Mouse (Mus musculus) Patski (cell line): ENCODE results near the gene Stau1. TPM values are rescaled to one million over a fixed set of nuclear protein-coding genes. Genes with fewer than 3 reads are reported as not detected.

Source experiments
- ATAC-seq: fragments of 100-300 bp; one replicate; pipeline ENCODE4 v1.8.0; 2021
- CTCF ChIA-PET: fragments of 350-600 bp; sonication (Branson Sonifier 250); formaldehyde crosslinking; loops from one replicate; lab custom pipeline; 2022; ENCODE audit warnings: inconsistent platforms; lab: Charles Lee
- POLR2A ChIA-PET: fragments of 350-600 bp; sonication (Branson Sonifier 250); formaldehyde crosslinking; loops from one replicate; lab custom pipeline; 2022; ENCODE audit warnings: antibody characterized with exemption, inconsistent platforms; lab: Charles Lee
- DNase-seq: peaks from one replicate; pipeline ENCODE4 v3.0.0-alpha.2; 2011; ENCODE audit warnings: low read depth, low spot score
- H3K27me3 ChIP-seq: fragments of 371-371 bp; one replicate; pipeline ENCODE4 v1.5.1; 2021
- CTCF ChIP-seq: fragments of 100-300 bp; IDR thresholded peaks from one replicate; pipeline ENCODE4 v1.5.1; 2021
- in situ Hi-C: fragments of 300-500 bp; cut with MboI; formaldehyde crosslinking; loops from 3 replicates; pipeline ENCODE4 v1.11.1; 2018; ENCODE audit warnings: low pct_unique_long_range_greater_than_20kb, mixed read lengths
- polyA plus RNA-seq: library from polyadenylated mRNA; unstranded; gene quantifications from one replicate; pipeline ENCODE4 v1.2.3, GENCODE M21; 2021

Stau1 gene
- polyA plus RNA-seq, 1 experiment from 2014 or later = 81.0 TPM

GRCm38 (mm10) chr2:166963257-166963656 is 32.8 kb downstream of the Stau1 start:
- no peak for TF ChIP-seq CTCF
- H3K27me3 ChIP-seq = no peaks in the 10 kb centered on the region
- in situ Hi-C loops = no loop called here
- ChIA-PET CTCF (interaction anchor here (1.1 to 1.6 kb wide), 2 partner anchors 14 to 41 kb away, joined by 3 to 5 read pairs; no protein-coding TSS in a partner anchor), POLR2A (no interaction called here)
- DNase-seq (no peak), ATAC-seq (no peak)

DNA sequence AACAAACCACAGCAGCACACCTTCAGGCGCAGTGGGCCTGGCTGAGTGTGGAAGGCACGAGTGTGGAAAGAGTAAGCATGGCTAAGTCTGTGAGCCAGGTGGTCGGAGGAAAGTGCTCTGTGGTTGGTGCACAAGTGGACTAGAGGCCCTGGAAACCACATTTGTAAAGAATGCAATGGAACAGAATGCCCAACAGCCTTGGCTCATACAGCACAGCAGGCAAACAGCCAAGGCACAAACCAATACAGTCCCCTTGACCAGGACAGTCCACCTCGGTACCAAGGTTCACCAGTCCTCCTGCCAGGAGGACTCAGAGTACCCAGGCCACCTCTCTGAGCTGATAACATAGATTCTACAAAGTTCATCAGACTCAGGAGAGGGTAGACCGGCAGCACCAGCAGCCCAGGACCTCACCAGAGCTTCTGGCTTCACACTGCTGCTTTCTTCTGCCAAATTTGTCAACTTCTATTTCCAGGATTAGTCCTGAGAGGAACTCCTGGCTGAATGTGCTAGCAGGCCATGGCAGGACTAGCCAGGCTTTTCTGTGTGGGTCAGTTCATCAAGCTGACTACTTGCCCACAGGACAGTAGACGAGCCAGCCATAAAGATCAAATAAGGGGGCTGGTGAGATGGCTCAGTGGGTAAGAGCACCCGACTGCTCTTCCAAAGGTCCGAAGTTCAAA is 35.3 kb downstream of the Stau1 start:
- TF ChIP-seq CTCF = no peak
- DNase-seq (no peak), ATAC-seq (no peak)
- ChIA-PET CTCF (interaction anchor here (1.3 to 1.4 kb wide), 2 partner anchors 27 to 39 kb away, joined by 3 to 4 read pairs; no protein-coding TSS in a partner anchor), POLR2A (interaction anchor here (0.9 kb wide), 1 partner anchor 10 kb away, joined by 3 read pairs; no protein-coding TSS in a partner anchor)
- no peaks in the 10 kb centered on the region for H3K27me3 ChIP-seq
- in situ Hi-C loops = no loop called here

- DNase-seq = peak; percentile 13
- H3K27me3 ChIP-seq = no peaks in the 10 kb centered on the region
- ChIA-PET CTCF (interaction anchor here (0.6 to 3.3 kb wide), 14 partner anchors 9 to 70 kb away, joined by 3 to 21 read pairs (median 5); no protein-coding TSS in a partner anchor), POLR2A (no interaction called here)
- in situ Hi-C loops = loop anchor here (5.0 kb wide), 1 partner anchor 45 kb away; no protein-coding TSS in a partner anchor
- TF ChIP-seq CTCF = peak; percentile 69
- ATAC-seq = no peak
Observed at GRCm38 (mm10) chr2:166956805-166957204, 39.3 kb downstream of the Stau1 start.

- ChIA-PET POLR2A (no interaction called here), CTCF (no interaction called here)
- no peaks in the 10 kb centered on the region for H3K27me3 ChIP-seq
- DNase-seq = no peak
- in situ Hi-C loops = no loop called here
- ATAC-seq = no peak
- no peak for TF ChIP-seq CTCF
Observed at GRCm38 (mm10) chr2:166952151-166952550, 43.9 kb downstream of the Stau1 start.

GRCm38 (mm10) chr2:166950853-166951648 is 45.0 kb downstream of the Stau1 start:
- CTCF ChIA-PET = interaction anchor here (0.6 to 1.7 kb wide), 3 partner anchors 12 to 53 kb away, joined by 3 to 4 read pairs (median 3); no protein-coding TSS in a partner anchor
- peak; percentile 14 for TF ChIP-seq CTCF
- DNase-seq = no peak
- POLR2A ChIA-PET = interaction anchor here (0.8 kb wide), 1 partner anchor 10 kb away, joined by 3 read pairs; no protein-coding TSS in a partner anchor
- H3K27me3 ChIP-seq = no peaks in the 10 kb centered on the region
- in situ Hi-C loops = no loop called here
- no peak for ATAC-seq

DNA sequence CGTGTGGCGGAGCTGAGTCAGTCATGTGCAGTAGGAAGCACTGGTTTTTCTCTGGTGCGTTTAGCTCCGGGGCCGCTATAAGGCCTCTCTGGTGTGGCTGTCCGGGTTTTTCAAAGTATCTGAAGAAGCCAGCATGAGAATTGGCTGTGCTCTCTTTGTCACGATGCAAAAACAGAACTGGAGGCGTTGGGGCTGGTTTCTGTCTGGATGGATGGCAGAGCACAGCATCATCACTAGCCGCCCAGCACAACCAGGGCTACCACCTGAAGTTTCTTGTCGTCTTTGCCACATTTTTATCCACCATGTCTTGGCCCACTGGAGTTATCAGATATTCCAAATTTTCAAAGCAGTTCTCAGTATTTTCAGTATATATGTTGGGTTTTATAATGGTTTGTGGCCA is 47.2 kb downstream of the Stau1 start:
- POLR2A ChIA-PET = interaction anchor here (0.6 kb wide), 1 partner anchor 9 kb away, joined by 4 read pairs; no protein-coding TSS in a partner anchor
- TF ChIP-seq CTCF = no peak
- DNase-seq (no peak), ATAC-seq (no peak)
- in situ Hi-C loops = no loop called here
- no peaks in the 10 kb centered on the region for H3K27me3 ChIP-seq
- CTCF ChIA-PET = interaction anchor here (1.4 to 1.9 kb wide), 2 partner anchors 8 to 14 kb away, joined by 3 to 5 read pairs; no protein-coding TSS in a partner anchor

DNA sequence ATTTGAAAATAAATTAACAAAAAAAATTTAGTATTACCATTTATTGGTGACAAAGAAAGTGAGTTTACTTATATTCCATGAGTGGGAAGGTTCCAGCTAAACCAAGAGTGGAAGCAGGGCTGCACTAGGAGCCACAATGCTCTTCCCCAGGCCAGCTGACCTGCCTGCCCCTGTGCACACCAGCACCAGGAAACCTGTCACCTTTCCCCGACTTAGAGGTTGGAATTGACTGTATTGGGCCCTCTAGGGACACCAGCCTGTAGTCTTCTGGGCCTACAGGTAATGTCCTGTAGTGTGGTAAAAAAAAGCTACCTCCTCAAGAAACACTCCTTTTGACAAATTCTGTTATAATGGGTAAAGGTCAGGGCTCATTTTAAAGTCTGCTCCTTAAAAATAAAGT is 47.9 kb downstream of the Stau1 start:
- ChIA-PET CTCF (interaction anchor here (1.4 kb wide), 1 partner anchor 8 kb away, joined by 3 read pairs; no protein-coding TSS in a partner anchor), POLR2A (no interaction called here)
- in situ Hi-C loops = no loop called here
- no peak for TF ChIP-seq CTCF
- no peak for ATAC-seq
- no peak for DNase-seq
- H3K27me3 ChIP-seq = no peaks in the 10 kb centered on the region

GRCm38 (mm10) chr2:166945456-166945855 is 50.6 kb downstream of the Stau1 start:
- POLR2A ChIA-PET = interaction anchor here (0.6 kb wide), 1 partner anchor 20 kb away, joined by 3 read pairs; no protein-coding TSS in a partner anchor
- in situ Hi-C loops = no loop called here
- TF ChIP-seq CTCF = peak; percentile 58
- no peaks in the 10 kb centered on the region for H3K27me3 ChIP-seq
- CTCF ChIA-PET = interaction anchor here (1.3 to 2.4 kb wide), 3 partner anchors 11 to 59 kb away, joined by 3 to 7 read pairs (median 5); no protein-coding TSS in a partner anchor
- DNase-seq = no peak
- ATAC-seq = no peak

DNA sequence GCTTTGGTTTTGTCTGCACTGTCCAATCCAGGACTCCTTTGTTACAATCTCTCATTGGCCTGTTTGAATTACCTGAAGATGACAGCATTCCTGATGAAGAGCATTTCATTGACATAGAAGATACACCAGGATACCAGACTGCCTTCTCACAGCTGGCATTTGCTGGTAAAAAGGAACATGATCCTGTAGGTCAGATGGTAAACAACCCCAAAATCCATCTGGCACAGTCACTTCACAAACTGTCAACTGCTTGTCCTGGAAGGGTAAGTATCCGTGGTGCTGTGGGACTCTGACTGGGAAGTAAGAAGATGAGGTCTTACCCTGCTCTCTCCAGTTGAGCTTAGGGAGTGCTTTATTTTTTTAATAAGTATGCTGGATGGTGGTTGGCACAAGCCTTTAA is 51.8 kb downstream of the Stau1 start:
- ATAC-seq = no peak
- in situ Hi-C loops = no loop called here
- TF ChIP-seq CTCF = no peak
- POLR2A ChIA-PET = no interaction called here
- DNase-seq = no peak
- CTCF ChIA-PET = interaction anchor here (1.3 to 2.4 kb wide), 3 partner anchors 12 to 60 kb away, joined by 3 to 7 read pairs (median 5); no protein-coding TSS in a partner anchor
- no peaks in the 10 kb centered on the region for H3K27me3 ChIP-seq

- in situ Hi-C loops = no loop called here
- ChIA-PET CTCF (no interaction called here), POLR2A (no interaction called here)
Observed at GRCm38 (mm10) chr2:166943146-166943545, 53.0 kb downstream of the Stau1 start.

More at GRCm38 (mm10) chr2:166943146-166943545, 53.0 kb downstream of the Stau1 start:
- DNase-seq = peak; percentile 28
- ATAC-seq = no peak
- no peaks in the 10 kb centered on the region for H3K27me3 ChIP-seq
- no peak for TF ChIP-seq CTCF
